Mouse (Mus musculus): ENCODE results near the gene Csf1. TPM values are rescaled to one million over a fixed set of nuclear protein-coding genes. Genes with fewer than 3 reads are reported as not detected.
A peak's percentile ranks its signal among the peaks of the same experiment; 100 is the strongest.
"Not testable (repeated sequence)": the region's sequence is repeated elsewhere in the genome, so short reads cannot be mapped to it uniquely, and the experiment has no call there.

Csf1 gene
- polyA plus RNA-seq, 1 experiment from 2014 or later = 6.1 TPM

DNA sequence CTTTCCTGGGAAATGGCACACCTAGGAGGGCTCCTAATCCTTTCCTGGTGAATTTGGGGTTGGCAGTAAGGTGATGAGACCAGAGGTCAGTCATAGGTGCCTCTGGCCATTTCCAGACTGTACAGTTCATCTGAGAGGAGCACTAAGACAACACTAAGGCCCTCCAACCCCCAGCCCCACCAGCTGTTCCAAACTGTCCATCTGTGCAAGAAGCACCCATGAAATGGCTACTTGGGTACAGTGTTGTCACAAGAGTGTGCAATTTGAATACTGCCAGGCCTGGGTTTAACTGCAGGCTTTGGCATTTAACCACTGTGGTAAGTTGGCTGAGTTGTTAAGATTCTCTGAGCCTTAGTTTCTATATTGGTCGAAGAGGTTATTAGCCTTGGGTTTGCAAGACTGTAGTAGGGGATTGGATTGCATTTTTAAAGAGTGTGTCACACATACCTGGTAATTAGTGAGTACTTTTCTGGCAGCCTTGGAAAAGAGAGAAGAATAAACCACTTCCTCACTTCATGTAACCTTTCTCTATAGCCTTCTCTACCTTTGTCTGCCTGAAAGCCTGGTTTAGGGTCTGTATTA, 22.6 kb downstream of the Csf1 start:
- Histone ChIP-seq H3K36me3 (peaks cover 10% of the 10 kb centered on the region; the same call in 1 of the 2 replicates), H3K9me3 (no peaks in the 10 kb centered on the region), H3K9ac (replicated peaks) (no peak overlapping the region), H3K4me3 (replicated peaks) (no peak overlapping the region), H3K27me3 (no peaks in the 10 kb centered on the region), H3K4me2 (no peak overlapping the region), H3K4me1 (replicated peaks) (peaks cover 38% of the 10 kb centered on the region), H3K27ac (no peak overlapping the region)
- ATAC-seq (ENCODE audit: insufficient number of reproducible peaks, insufficient read depth, low FRiP score, low TSS enrichment, low read depth) = no peak
- 71% methylated on average over 1 of the region's 1 CpGs for WGBS

DNA sequence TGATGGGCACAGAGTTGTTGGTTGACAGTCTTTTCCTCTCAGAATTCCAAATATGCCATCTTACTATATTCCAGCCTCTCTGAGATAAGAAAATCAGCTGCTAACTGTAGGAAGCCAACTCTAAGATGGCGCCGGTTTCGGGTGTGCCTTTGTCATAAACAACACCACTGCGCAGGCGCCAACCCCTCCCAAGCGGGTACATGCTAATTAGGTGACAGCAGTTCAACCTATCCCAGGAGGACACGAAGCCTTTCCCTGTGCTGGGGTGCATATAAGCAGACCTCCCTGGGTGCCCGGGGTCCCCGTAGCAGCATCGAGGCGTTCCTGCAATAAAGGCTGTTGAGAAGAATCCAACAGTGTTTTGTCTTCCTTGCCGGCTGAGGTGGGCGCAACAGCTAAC, 24.6 kb downstream of the Csf1 start:
- peaks cover 21% of the 10 kb centered on the region for H3K4me1 ChIP-seq (replicated peaks)
- 91% methylated on average over 13 of the region's 13 CpGs for WGBS
- H3K4me2 ChIP-seq; H3K9ac ChIP-seq (replicated peaks); H3K27me3 ChIP-seq; H3K27ac ChIP-seq; H3K9me3 ChIP-seq; H3K36me3 ChIP-seq; ATAC-seq (ENCODE audit: insufficient number of reproducible peaks, insufficient read depth, low FRiP score, low TSS enrichment, low read depth); H3K4me3 ChIP-seq (replicated peaks): not testable (repeated sequence)

DNA sequence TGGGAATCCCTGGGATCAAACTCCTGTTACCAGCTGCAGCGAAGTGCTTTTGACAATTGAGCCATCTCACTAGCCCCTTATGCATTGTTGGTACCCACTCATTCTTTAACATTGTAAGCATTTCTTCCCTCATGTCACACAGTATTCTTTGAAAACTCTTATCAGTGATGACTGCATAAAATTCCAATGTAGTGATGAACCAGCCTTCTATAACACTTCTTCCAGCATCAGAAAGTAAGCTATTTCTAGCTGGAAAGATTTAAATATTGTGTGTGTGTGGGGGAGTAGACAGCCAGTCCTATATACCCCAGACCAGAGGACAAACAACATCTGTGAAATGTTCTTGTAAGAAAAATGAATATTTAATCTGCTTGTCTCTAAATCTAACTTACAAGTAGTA, 26.9 kb downstream of the Csf1 start:
- Histone ChIP-seq H3K9ac (replicated peaks) (no peak overlapping the region), H3K4me2 (no peak overlapping the region), H3K4me1 (replicated peaks) (peaks cover 10% of the 10 kb centered on the region), H3K9me3 (no peaks in the 10 kb centered on the region), H3K27ac (no peak overlapping the region), H3K27me3 (no peaks in the 10 kb centered on the region), H3K36me3 (no peaks in the 10 kb centered on the region), H3K4me3 (replicated peaks) (no peak overlapping the region)
- ATAC-seq (ENCODE audit: insufficient number of reproducible peaks, insufficient read depth, low FRiP score, low TSS enrichment, low read depth) = no peak
- 81% methylated on average over 1 of the region's 1 CpGs for WGBS

DNA sequence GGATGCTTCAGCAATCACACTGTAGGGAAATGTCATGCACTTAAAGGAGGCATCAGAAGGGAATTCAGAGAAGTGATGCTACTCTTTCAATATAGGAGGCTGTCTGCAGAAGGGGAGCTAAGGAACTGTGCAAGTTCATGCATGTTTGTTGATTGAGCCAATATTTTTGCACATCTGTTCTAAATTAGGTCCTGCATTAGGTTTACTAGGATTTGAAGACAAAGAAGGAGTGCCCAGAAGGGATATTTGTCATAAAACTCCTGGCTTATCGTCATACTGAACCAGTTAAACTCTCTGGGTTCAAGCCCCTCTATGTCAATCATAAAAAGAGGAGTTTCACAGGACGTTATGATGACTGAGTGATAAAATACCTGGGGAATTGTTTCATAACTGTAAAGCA, 30.0 kb downstream of the Csf1 start:
- H3K9ac ChIP-seq (replicated peaks) = no peak overlapping the region
- H3K36me3 ChIP-seq = no peaks in the 10 kb centered on the region

DNA sequence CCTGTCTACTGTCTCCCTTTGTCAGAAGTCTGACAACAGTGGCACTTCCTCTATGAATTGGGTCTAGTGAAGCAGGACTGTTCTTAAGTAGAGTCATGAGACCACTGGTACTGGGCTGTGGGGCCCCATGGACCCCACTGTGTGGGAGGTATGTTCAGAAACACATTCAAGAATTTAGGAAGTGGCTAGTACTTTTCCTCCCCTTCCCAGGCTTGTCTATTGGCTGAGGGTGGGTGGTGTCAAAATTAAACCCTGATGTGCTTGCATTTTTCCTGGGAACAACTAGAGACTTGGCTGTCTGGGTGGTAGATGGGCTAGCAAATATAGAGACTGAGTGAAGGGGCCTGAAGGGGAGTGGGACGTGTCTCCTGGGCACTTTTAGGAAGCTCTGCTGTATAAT, 31.8 kb downstream of the Csf1 start:
- H3K27ac ChIP-seq = no peak overlapping the region
- H3K27me3 ChIP-seq = no peaks in the 10 kb centered on the region
- no peak overlapping the region for H3K4me2 ChIP-seq
- H3K4me1 ChIP-seq (replicated peaks) = peaks cover 4% of the 10 kb centered on the region; the same call in 1 of the 2 replicates
- H3K9ac ChIP-seq (replicated peaks) = no peak overlapping the region
- 36% methylated on average over 1 of the region's 1 CpGs for WGBS
- H3K36me3 ChIP-seq = no peaks in the 10 kb centered on the region
- no peak overlapping the region for H3K4me3 ChIP-seq (replicated peaks)
- no peaks in the 10 kb centered on the region for H3K9me3 ChIP-seq
- no peak for ATAC-seq (ENCODE audit: insufficient number of reproducible peaks, insufficient read depth, low FRiP score, low TSS enrichment, low read depth)

More for the DNA sequence above, 30.0 kb downstream of the Csf1 start:
- WGBS = 19% methylated on average over 2 of the region's 2 CpGs
- H3K9me3 ChIP-seq = no peaks in the 10 kb centered on the region
- H3K4me2 ChIP-seq = no peak overlapping the region
- ATAC-seq (ENCODE audit: insufficient number of reproducible peaks, insufficient read depth, low FRiP score, low TSS enrichment, low read depth) = no peak
- no peak overlapping the region for H3K4me3 ChIP-seq (replicated peaks)
- H3K27me3 ChIP-seq = no peaks in the 10 kb centered on the region
- H3K4me1 ChIP-seq (replicated peaks) = peaks cover 4% of the 10 kb centered on the region; the same call in 1 of the 2 replicates
- no peak overlapping the region for H3K27ac ChIP-seq

DNA sequence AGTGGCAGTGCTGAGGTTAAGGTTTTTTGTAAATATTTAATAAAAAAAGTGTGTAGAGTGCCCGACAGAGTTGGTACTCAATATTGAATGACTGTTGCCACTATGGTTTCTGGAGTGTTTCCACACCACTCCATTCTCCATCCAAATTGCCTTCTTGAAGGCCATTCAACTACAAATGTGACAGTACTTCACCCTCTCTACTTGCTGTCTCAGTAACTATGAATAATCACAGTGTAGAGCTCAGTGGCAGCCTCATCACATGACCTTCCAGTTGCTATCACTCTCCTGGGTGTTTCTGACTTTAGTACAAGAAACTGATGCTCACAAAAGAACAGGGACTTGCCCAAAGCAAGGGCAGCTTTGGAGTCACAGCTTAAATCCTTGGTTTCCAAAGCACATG, 44.3 kb downstream of the Csf1 start:
- WGBS = 75% methylated on average over 1 of the region's 1 CpGs
- H3K27me3 ChIP-seq = no peaks in the 10 kb centered on the region
- no peak overlapping the region for H3K4me3 ChIP-seq (replicated peaks)
- H3K9me3 ChIP-seq = no peaks in the 10 kb centered on the region
- no peak overlapping the region for H3K4me2 ChIP-seq
- H3K4me1 ChIP-seq (replicated peaks) = peaks cover 10% of the 10 kb centered on the region
- no peak for ATAC-seq (ENCODE audit: insufficient number of reproducible peaks, insufficient read depth, low FRiP score, low TSS enrichment, low read depth)
- H3K9ac ChIP-seq (replicated peaks) = no peak overlapping the region
- no peaks in the 10 kb centered on the region for H3K36me3 ChIP-seq
- no peak overlapping the region for H3K27ac ChIP-seq

DNA sequence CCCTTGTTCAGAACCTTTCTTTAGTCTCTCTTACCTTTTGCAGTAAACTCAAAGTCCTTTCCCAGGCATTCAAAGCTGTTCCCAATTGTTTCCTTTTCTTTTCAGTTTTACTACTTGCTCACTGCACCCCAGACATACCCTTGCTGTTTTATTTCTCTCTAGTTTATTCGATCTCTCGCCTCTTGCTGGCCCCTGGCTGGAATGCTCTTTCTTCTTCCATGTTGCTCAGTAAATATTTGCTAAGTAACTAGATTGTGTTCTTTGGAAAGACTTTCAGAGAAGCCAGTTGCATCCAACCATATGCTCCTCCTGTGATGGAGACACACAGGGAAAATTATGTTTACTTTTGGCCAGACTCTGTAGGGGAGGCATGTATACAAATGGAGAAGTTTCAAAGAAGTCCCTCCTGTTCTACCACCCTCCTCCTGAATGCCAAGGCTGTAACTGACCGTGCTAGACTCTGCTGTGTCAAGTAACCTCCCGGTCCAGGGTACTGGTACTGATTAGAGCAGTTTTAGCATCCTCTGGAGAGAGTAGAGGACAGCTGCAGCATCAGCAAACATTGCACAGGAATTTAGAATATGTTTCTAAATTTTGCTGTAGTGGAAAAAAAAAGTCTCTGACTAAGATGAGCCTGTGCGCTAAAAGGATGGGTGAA, 45.9 kb downstream of the Csf1 start:
- peaks cover 10% of the 10 kb centered on the region for H3K4me1 ChIP-seq (replicated peaks)
- H3K4me2 ChIP-seq = no peak overlapping the region
- H3K4me3 ChIP-seq (replicated peaks) = no peak overlapping the region
- no peak overlapping the region for H3K9ac ChIP-seq (replicated peaks)
- ATAC-seq (ENCODE audit: insufficient number of reproducible peaks, insufficient read depth, low FRiP score, low TSS enrichment, low read depth) = no peak
- 44% methylated on average over 5 of the region's 5 CpGs for WGBS
- 0 out of 2 replicates have a peak overlapping the region, but pooled peaks have one; percentile 0 for H3K27ac ChIP-seq
- no peaks in the 10 kb centered on the region for H3K27me3 ChIP-seq
- no peaks in the 10 kb centered on the region for H3K9me3 ChIP-seq
- H3K36me3 ChIP-seq = no peaks in the 10 kb centered on the region

DNA sequence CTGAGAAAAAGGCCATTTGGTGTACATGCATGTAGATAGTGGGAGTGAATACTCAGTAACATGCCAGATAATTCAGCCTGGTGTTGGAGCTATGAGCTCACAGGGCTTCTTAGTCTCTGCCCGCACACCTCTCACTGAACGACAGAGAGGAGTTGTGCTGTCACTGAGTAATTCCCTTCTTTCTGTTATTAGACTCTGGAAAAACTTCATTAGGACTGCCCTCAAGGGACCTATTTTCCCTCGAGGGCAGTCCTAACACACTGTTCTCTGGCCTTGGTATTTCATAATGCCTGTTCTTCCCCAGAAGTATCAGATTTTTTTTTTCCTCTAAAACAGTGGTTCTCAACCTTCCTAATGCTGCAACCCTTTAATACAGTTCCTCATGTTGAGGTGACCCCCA, 48.2 kb downstream of the Csf1 start:
- Histone ChIP-seq H3K9ac (replicated peaks) (no peak overlapping the region), H3K4me3 (replicated peaks) (no peak overlapping the region), H3K27me3 (no peaks in the 10 kb centered on the region), H3K4me1 (replicated peaks) (peaks cover 10% of the 10 kb centered on the region), H3K9me3 (no peaks in the 10 kb centered on the region), H3K27ac (no peak overlapping the region), H3K4me2 (no peak overlapping the region), H3K36me3 (no peaks in the 10 kb centered on the region)
- ATAC-seq (ENCODE audit: insufficient number of reproducible peaks, insufficient read depth, low FRiP score, low TSS enrichment, low read depth) = no peak
- 39% methylated on average over 3 of the region's 3 CpGs for WGBS

DNA sequence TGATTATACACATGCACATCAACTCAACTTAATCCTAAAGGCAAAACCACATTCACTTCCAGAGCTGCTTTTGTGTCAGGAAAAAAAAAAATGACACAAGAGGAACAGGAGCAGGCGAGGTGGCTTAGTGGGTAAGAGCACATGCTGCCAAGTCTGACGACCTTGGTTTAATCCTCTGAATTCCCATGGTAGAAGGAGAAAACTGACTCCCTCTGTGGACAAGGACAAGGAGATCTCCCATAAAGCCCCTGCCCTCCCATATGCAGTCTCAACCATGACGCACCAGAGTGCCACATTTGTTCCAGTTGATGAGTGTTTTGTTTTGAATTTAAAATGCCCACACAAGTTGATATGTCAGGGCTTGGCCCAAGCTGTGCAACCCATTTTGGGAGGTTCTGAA, 51.1 kb downstream of the Csf1 start:
- 67% methylated on average over 3 of the region's 3 CpGs for WGBS
- no peak overlapping the region for H3K9ac ChIP-seq (replicated peaks)
- peaks cover 3% of the 10 kb centered on the region; the same call in 1 of the 2 replicates for H3K4me1 ChIP-seq (replicated peaks)
- H3K27ac ChIP-seq = no peak overlapping the region
- H3K36me3 ChIP-seq = no peaks in the 10 kb centered on the region
- no peak overlapping the region for H3K4me3 ChIP-seq (replicated peaks)
- no peaks in the 10 kb centered on the region for H3K27me3 ChIP-seq
- no peak for ATAC-seq (ENCODE audit: insufficient number of reproducible peaks, insufficient read depth, low FRiP score, low TSS enrichment, low read depth)
- H3K9me3 ChIP-seq = no peaks in the 10 kb centered on the region
- no peak overlapping the region for H3K4me2 ChIP-seq

DNA sequence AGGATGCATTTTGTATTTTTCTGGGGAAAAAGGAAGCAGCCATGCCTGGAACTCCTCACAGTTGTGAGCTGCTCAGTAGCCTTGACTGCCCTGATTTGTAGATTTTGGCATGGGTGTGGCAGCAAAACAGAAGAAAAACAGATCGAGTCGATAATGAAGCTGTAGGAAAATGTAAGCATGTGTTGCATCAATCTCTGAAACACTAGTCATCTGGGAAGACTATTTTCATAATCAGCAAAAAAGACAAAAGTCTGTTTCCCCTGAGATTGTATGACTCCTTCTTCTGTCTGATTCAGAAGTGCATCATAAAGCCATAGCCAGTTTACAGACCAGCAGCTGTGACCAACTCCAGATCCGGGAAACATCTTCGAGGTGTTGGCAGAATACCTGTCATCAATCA, 53.0 kb downstream of the Csf1 start:
- H3K4me2 ChIP-seq = no peak overlapping the region
- H3K36me3 ChIP-seq = no peaks in the 10 kb centered on the region
- no peaks in the 10 kb centered on the region for H3K9me3 ChIP-seq
- ATAC-seq (ENCODE audit: insufficient number of reproducible peaks, insufficient read depth, low FRiP score, low TSS enrichment, low read depth) = no peak
- H3K27ac ChIP-seq = no peak overlapping the region
- 79% methylated on average over 4 of the region's 4 CpGs for WGBS
- no peak overlapping the region for H3K9ac ChIP-seq (replicated peaks)
- H3K4me3 ChIP-seq (replicated peaks) = no peak overlapping the region
- no peaks in the 10 kb centered on the region for H3K27me3 ChIP-seq
- no peaks in the 10 kb centered on the region for H3K4me1 ChIP-seq (replicated peaks)

DNA sequence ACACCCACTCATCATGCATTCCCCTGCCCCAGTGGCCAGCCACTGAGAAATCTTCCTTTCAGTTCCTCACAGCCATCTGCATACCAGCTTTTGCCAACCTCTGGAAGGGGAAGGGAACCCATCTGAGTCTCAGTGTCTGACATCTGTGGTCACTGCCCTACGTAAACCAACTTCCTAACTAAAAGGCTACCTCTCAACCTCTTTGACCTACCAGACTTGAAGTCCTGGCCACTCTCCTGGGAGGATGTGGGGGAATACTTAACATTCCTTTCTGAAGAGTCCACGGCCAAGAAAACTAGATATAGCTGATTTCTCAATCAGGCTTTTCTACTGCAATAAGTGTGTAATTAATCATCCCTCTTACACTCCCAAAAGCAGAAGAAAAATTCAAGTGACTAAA, 54.1 kb downstream of the Csf1 start:
- Histone ChIP-seq H3K4me3 (replicated peaks) (no peak overlapping the region), H3K36me3 (no peaks in the 10 kb centered on the region), H3K27ac (no peak overlapping the region), H3K9ac (replicated peaks) (no peak overlapping the region), H3K4me2 (no peak overlapping the region), H3K9me3 (no peaks in the 10 kb centered on the region), H3K27me3 (no peaks in the 10 kb centered on the region), H3K4me1 (replicated peaks) (no peaks in the 10 kb centered on the region)
- WGBS = 50% methylated on average over 2 of the region's 2 CpGs
- no peak for ATAC-seq (ENCODE audit: insufficient number of reproducible peaks, insufficient read depth, low FRiP score, low TSS enrichment, low read depth)

DNA sequence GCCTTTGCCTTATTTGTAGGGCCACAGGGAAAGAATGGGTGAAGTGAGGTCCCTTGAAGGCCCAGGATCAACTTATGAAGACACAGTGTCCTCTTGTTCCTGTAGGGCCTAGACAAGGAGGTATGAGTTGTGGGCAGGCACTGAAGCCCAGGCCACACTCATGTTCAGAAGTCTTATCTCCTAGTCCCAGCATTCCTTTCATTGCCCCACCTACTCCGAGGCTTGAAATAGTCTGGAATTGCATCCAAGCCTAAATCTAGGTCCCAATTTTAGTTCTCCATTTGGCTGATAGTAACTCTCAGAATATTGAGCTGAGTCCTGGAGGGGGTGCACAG, 55.9 kb downstream of the Csf1 start:
- WGBS = 78% methylated on average over 1 of the region's 1 CpGs
- Histone ChIP-seq H3K9me3 (no peaks in the 10 kb centered on the region), H3K27ac (no peak overlapping the region), H3K4me3 (replicated peaks) (no peak overlapping the region), H3K36me3 (no peaks in the 10 kb centered on the region), H3K9ac (replicated peaks) (no peak overlapping the region), H3K4me1 (replicated peaks) (no peaks in the 10 kb centered on the region), H3K4me2 (no peak overlapping the region), H3K27me3 (no peaks in the 10 kb centered on the region)
- no peak for ATAC-seq (ENCODE audit: insufficient number of reproducible peaks, insufficient read depth, low FRiP score, low TSS enrichment, low read depth)

Data from limb, embryonic 12.5 days (tissue).